8 mouse cellular contexts compared by ENCODE assay signal in genomic region chrX:101640194-101641160, GRCm38 (mm10). TPM values are rescaled to one million over a fixed set of nuclear protein-coding genes. Genes with fewer than 3 reads are reported as not detected.
A peak's percentile ranks its signal among the peaks of the same experiment; 100 is the strongest.
DNase-seq lines count a peak whose midpoint lies in the region; ATAC-seq and TF ChIP-seq lines count a peak whose summit lies in the region.

No protein-coding gene starts in this region.

- TF ChIP-seq CTCF in CH12.LX (conservative IDR thresholded peaks at IDR 0.05 in 1 of 2, IDR thresholded peaks at IDR 0.05 in 1 of 2; ENCODE audit: low read depth in 2 of 2, low read length in 2 of 2): no peak
- TF ChIP-seq CTCF in lung, embryonic 14.5 days (IDR thresholded peaks at IDR 0.05; ENCODE audit: low read depth): no peak
- no peak for TF ChIP-seq CTCF in olfactory bulb, adult 2 months (IDR thresholded peaks at IDR 0.05; ENCODE audit: insufficient read depth, low read depth, low read length)
- no peak for TF ChIP-seq CTCF in thymus, adult 2 months (IDR thresholded peaks at IDR 0.05; ENCODE audit: borderline replicate concordance, control insufficient read depth, extremely low read depth, insufficient read depth, low read length, poor library complexity)

- H3K27me3 ChIP-seq in CH12.LX (replicated peaks): no peaks in the 10 kb centered on the region
- H3K27me3 ChIP-seq in erythroblast, embryonic 14.5 days (ENCODE audit: control insufficient read depth): peaks cover 12% of the 10 kb centered on the region
- H3K27me3 ChIP-seq in heart, embryonic 16.5 days (ENCODE audit: control insufficient read depth, insufficient read depth, low read length): peaks cover 9% of the 10 kb centered on the region; the same call in 1 of the 2 replicates
- no peaks in the 10 kb centered on the region for H3K27me3 ChIP-seq in lung, embryonic 14.5 days (ENCODE audit: insufficient read depth, low read length)
- no peaks in the 10 kb centered on the region for H3K27me3 ChIP-seq in thymus, adult 2 months (ENCODE audit: control insufficient read depth, insufficient read depth, low read length)

- no peak for TF ChIP-seq POLR2A in CH12.LX (IDR thresholded peaks at IDR 0.05; ENCODE audit: low read depth, low read length)
- no peak; the same call in 1 of the 2 replicates for TF ChIP-seq POLR2A in olfactory bulb, adult 2 months (IDR thresholded peaks at IDR 0.05; ENCODE audit: insufficient read depth, low read depth, low read length)
- TF ChIP-seq POLR2A in thymus, adult 2 months (IDR thresholded peaks at IDR 0.05; ENCODE audit: control insufficient read depth, extremely low read depth, insufficient read depth, low read length, poor library complexity): no peak

- peaks cover 38% of the 10 kb centered on the region for H3K79me2 ChIP-seq in CH12.LX (replicated peaks; ENCODE audit: control insufficient read depth, extremely low read depth, insufficient read depth, poor library complexity, severe bottlenecking)

- dilution Hi-C loops in CH12.LX (cut with MboI; ENCODE audit: extremely low pct_ligation_motif_present, extremely low pct_unique_long_range_greater_than_20kb, low sequenced_read_pairs): no loop called here

- in situ Hi-C loops in CH12.LX (cut with MboI; ENCODE audit: low pct_ligation_motif_present, low pct_unique_long_range_greater_than_20kb, low sequenced_read_pairs): no loop called here

- peak overlapping the region; percentile 73 to 95 (median 91) for H3K4me3 ChIP-seq in CH12.LX (replicated peaks in 1 of 3; ENCODE audit: low read depth in 2 of 3, low read length in 2 of 3, poor library complexity in 1 of 3)
- H3K4me3 ChIP-seq in erythroblast, embryonic 14.5 days (replicated peaks): peak overlapping the region; percentile 78
- H3K4me3 ChIP-seq in heart, embryonic 16.5 days (ENCODE audit: low read length): peak overlapping the region; percentile 58
- H3K4me3 ChIP-seq in lung, embryonic 14.5 days (ENCODE audit: low read depth, low read length): peak overlapping the region; percentile 67
- H3K4me3 ChIP-seq in olfactory bulb, adult 2 months (ENCODE audit: insufficient read depth, low read depth, low read length): peak overlapping the region; percentile 69
- H3K4me3 ChIP-seq in thymus, adult 2 months (ENCODE audit: control insufficient read depth, insufficient read depth, low read length): peak overlapping the region; percentile 99

- peak; percentile 37 for ATAC-seq in heart, embryonic 16.5 days (replicated peaks; ENCODE audit: extremely low read depth, insufficient read depth, low FRiP score)
- ATAC-seq in lung, embryonic 14.5 days (ENCODE audit: insufficient read depth): peak; percentile 47

- peak; percentile 18 for DNase-seq in CH12.LX (ENCODE audit: extremely low read depth)
- DNase-seq in brain, adult 2 months (ENCODE audit: low read depth, low spot score): peak; percentile 53
- DNase-seq in kidney, postnatal 4 days: peak; percentile 46 to 57
- peak; percentile 54 for DNase-seq in lung, embryonic 14.5 days
- DNase-seq in thymus, adult 2 months: peak; percentile 30

- WGBS in heart, embryonic 16.5 days: 12% methylated on average over 45 of the region's 45 CpGs
- WGBS in lung, embryonic 14.5 days: 12% methylated on average over 45 of the region's 45 CpGs
- WGBS in olfactory bulb, adult 2 months: 16% methylated on average over 45 of the region's 45 CpGs
- 2% methylated on average over 45 of the region's 45 CpGs for WGBS in thymus, adult 2 months

- no peak for TF ChIP-seq RAD21 in CH12.LX (IDR thresholded peaks at IDR 0.05; ENCODE audit: low read depth, low read length)

- no peak for TF ChIP-seq EP300 in CH12.LX (IDR thresholded peaks at IDR 0.05; ENCODE audit: low read length)

- H3K4me1 ChIP-seq in CH12.LX (ENCODE audit: control insufficient read depth in 1 of 2, insufficient read depth in 2 of 2): peaks cover 0 to 10% of the 10 kb centered on the region in 2 experiments; a peak in 1 of 4 replicates
- peaks cover 16% of the 10 kb centered on the region for H3K4me1 ChIP-seq in erythroblast, embryonic 14.5 days (ENCODE audit: control insufficient read depth)
- H3K4me1 ChIP-seq in heart, embryonic 16.5 days (ENCODE audit: control insufficient read depth, insufficient read depth, low read length): no peaks in the 10 kb centered on the region; the same call in 1 of the 2 replicates
- H3K4me1 ChIP-seq in lung, embryonic 14.5 days (ENCODE audit: insufficient read depth): no peaks in the 10 kb centered on the region
- no peaks in the 10 kb centered on the region for H3K4me1 ChIP-seq in olfactory bulb, adult 2 months (ENCODE audit: control insufficient read depth, insufficient read depth, low read length)
- H3K4me1 ChIP-seq in thymus, adult 2 months (replicated peaks; ENCODE audit: control insufficient read depth, insufficient read depth, low read length): peaks cover 2% of the 10 kb centered on the region

- H3K9ac ChIP-seq in CH12.LX (ENCODE audit: insufficient read depth, low read depth): peak overlapping the region; percentile 97
- H3K9ac ChIP-seq in heart, embryonic 16.5 days (ENCODE audit: low read length): peak overlapping the region; percentile 89
- peak overlapping the region; percentile 86 for H3K9ac ChIP-seq in lung, embryonic 14.5 days

- H3K9me3 ChIP-seq in CH12.LX (replicated peaks; ENCODE audit: low read length): no peaks in the 10 kb centered on the region
- peaks cover 5% of the 10 kb centered on the region for H3K9me3 ChIP-seq in erythroblast, embryonic 14.5 days (ENCODE audit: control insufficient read depth, low read length)
- no peaks in the 10 kb centered on the region for H3K9me3 ChIP-seq in heart, embryonic 16.5 days (replicated peaks; ENCODE audit: control insufficient read depth, low read length)
- H3K9me3 ChIP-seq in lung, embryonic 14.5 days (ENCODE audit: low read depth, low read length): no peaks in the 10 kb centered on the region

- no peak overlapping the region for H3K4me2 ChIP-seq in CH12.LX (ENCODE audit: insufficient read depth, low read depth, poor library complexity, severe bottlenecking)
- H3K4me2 ChIP-seq in heart, embryonic 16.5 days (ENCODE audit: low read depth, low read length): peak overlapping the region; percentile 73
- peak overlapping the region; percentile 71 for H3K4me2 ChIP-seq in lung, embryonic 14.5 days

- H3K36me3 ChIP-seq in CH12.LX (replicated peaks in 1 of 2; ENCODE audit: control insufficient read depth in 1 of 2, insufficient read depth in 1 of 2, low read length in 1 of 2): peaks cover 6 to 12% of the 10 kb centered on the region in 2 experiments
- H3K36me3 ChIP-seq in erythroblast, embryonic 14.5 days (ENCODE audit: control insufficient read depth): peaks cover 26% of the 10 kb centered on the region
- H3K36me3 ChIP-seq in heart, embryonic 16.5 days (ENCODE audit: control insufficient read depth, insufficient read depth): peaks cover 3% of the 10 kb centered on the region; the same call in 1 of the 2 replicates
- peaks cover 7% of the 10 kb centered on the region for H3K36me3 ChIP-seq in lung, embryonic 14.5 days (ENCODE audit: insufficient read depth)
- H3K36me3 ChIP-seq in thymus, adult 2 months (ENCODE audit: control insufficient read depth, insufficient read depth, low read length): peaks cover 11% of the 10 kb centered on the region

- H3K27ac ChIP-seq in CH12.LX (ENCODE audit: insufficient read depth, low read depth): peak overlapping the region; percentile 44
- peak overlapping the region; percentile 88 for H3K27ac ChIP-seq in heart, embryonic 16.5 days (ENCODE audit: low read length)
- peak overlapping the region; percentile 84 for H3K27ac ChIP-seq in lung, embryonic 14.5 days (ENCODE audit: low read depth)
- H3K27ac ChIP-seq in olfactory bulb, adult 2 months (ENCODE audit: insufficient read depth, low read depth, low read length): peak overlapping the region; percentile 98
- H3K27ac ChIP-seq in thymus, adult 2 months (ENCODE audit: control insufficient read depth, insufficient read depth, low read length): peak overlapping the region; percentile 43

TF ChIP-seq in CH12.LX, 34 proteins besides CTCF, POLR2A, EP300 and RAD21:
- TF ChIP-seq RCOR1 (conservative IDR thresholded peaks at IDR 0.05; ENCODE audit: low read depth, low read length) (no peak), NELFE (IDR thresholded peaks at IDR 0.05; ENCODE audit: low read depth, low read length) (no peak), UBTF (IDR thresholded peaks at IDR 0.05; ENCODE audit: low read depth, low read length) (no peak), ZNF384 (IDR thresholded peaks at IDR 0.05; ENCODE audit: low read depth, low read length) (no peak), PAX5 (IDR thresholded peaks at IDR 0.05; ENCODE audit: low read length) (no peak)

RNA-seq across cellular contexts. Expression of gene Ogt, which starts 0.6 kb away (rescaled TPM):
- total RNA-seq in CH12.LX (2012; rRNA removed) (49.9 and 55.4 TPM in 2 replicates), CH12.LX (2014; rRNA removed) (62.8 and 70.1 TPM in 2 replicates)
- 56.6 and 62.3 TPM in 2 replicates for polyA plus RNA-seq in CH12.LX (2012; ENCODE audit: insufficient read length, low read depth)
- 0.14 and 0.38 TPM in 2 replicates for polyA plus RNA-seq in erythroblast, embryonic 14.5 days (2012)
- 107 and 110 TPM in 2 replicates for polyA plus RNA-seq in heart, embryonic 16.5 days (2015; fragmentation: Nextera tagmentation; extraction: Ambion mirVana)
- 183 TPM in 2 replicates for polyA plus RNA-seq in lung, embryonic 14.5 days (2014; fragmentation: Nextera tagmentation; extraction: Ambion mirVana)
- polyA plus RNA-seq in olfactory bulb, adult 2 months (2012; ENCODE audit: insufficient read depth, insufficient read length, low replicate concordance, missing spikeins): 377 and 593 TPM in 2 replicates
- 192 and 229 TPM in 2 replicates for polyA plus RNA-seq in thymus, adult 2 months (2012; rRNA removed)

Comparison
In these comparisons a context has a peak if more than half of its experiments do, and no peak if none do; other contexts are left out.
1. Peak in every context shown above with its lines: DNase-seq, ATAC-seq, H3K4me3 ChIP-seq and H3K27ac ChIP-seq.
2. H3K27ac ChIP-seq: peak in every context shown above with its lines; median percentile 98 in olfactory bulb, adult 2 months; 88 in heart, embryonic 16.5 days; 84 in lung, embryonic 14.5 days; 44 in CH12.LX; 43 in thymus, adult 2 months.
3. RNA of gene Ogt, which starts 0.6 kb away (polyA plus RNA-seq): 377 to 593 TPM in olfactory bulb, adult 2 months, 192 to 229 TPM in thymus, adult 2 months, 183 TPM in lung, embryonic 14.5 days, 107 to 110 TPM in heart, embryonic 16.5 days and 56.6 to 62.3 TPM in CH12.LX; 0.14 to 0.38 TPM in erythroblast, embryonic 14.5 days; every median in the first group is over 10 times any median in the second.